Mouse (Mus musculus) intestine, embryonic 15.5 days (tissue): ENCODE measurements around the gene Il16. TPM values are rescaled to one million over a fixed set of nuclear protein-coding genes. Genes with fewer than 3 reads are reported as not detected.
A peak's percentile ranks its signal among the peaks of the same experiment; 100 is the strongest.

Source experiments
- ATAC-seq: fragments of 200-750 bp; cut with Nextera tagmentation; 2 replicates; pipeline ENCODE4 v1.8.0; 2017; ENCODE audit warnings: moderate TSS enrichment, moderate library complexity
- H3K27ac ChIP-seq: fragments of 300-500 bp; sonication (generic); 2 replicates; pipeline ENCODE4 v1.5.1; 2015; ENCODE audit warnings: mild to moderate bottlenecking, inconsistent platforms
- H3K27me3 ChIP-seq: fragments of 300-500 bp; sonication (generic); replicated peaks from 2 replicates; pipeline ENCODE4 v1.6.1; 2015; ENCODE audit warnings: inconsistent platforms
- H3K36me3 ChIP-seq: fragments of 300-500 bp; sonication (generic); 2 replicates; pipeline ENCODE4 v1.6.1; 2015; ENCODE audit warnings: inconsistent platforms
- H3K4me1 ChIP-seq: fragments of 300-500 bp; sonication (generic); replicated peaks from 2 replicates; pipeline ENCODE4 v1.6.1; 2015; ENCODE audit warnings: inconsistent platforms
- H3K4me2 ChIP-seq: fragments of 300-500 bp; sonication (generic); replicated peaks from 2 replicates; pipeline ENCODE4 v1.6.1; 2015; ENCODE audit warnings: mild to moderate bottlenecking, inconsistent platforms
- H3K4me3 ChIP-seq: fragments of 300-500 bp; sonication (generic); replicated peaks from 2 replicates; pipeline ENCODE4 v1.5.1; 2015; ENCODE audit warnings: inconsistent platforms
- H3K9ac ChIP-seq: fragments of 300-500 bp; sonication (generic); 2 replicates; pipeline ENCODE4 v1.6.1; 2015; ENCODE audit warnings: inconsistent platforms
- H3K9me3 ChIP-seq: fragments of 300-500 bp; sonication (generic); 2 replicates; pipeline ENCODE4 v1.6.1; 2016; ENCODE audit warnings: inconsistent platforms
- WGBS: fragments of 180-500 bp; shearing (Covaris S2); methylation state at CpG from one replicate; pipeline ENCODE4 v1.1.7; 2015; 5-methylcytosine and 5-hydroxymethylcytosine counted together
- polyA plus RNA-seq: library from polyadenylated mRNA; unstranded; fragments of >200 nt; fragmentation: Nextera tagmentation; extraction: Ambion mirVana; gene quantifications from 2 replicates; pipeline ENCODE4 v1.2.1, GENCODE M21; 2015

The Il16 gene
- polyA plus RNA-seq, 1 experiment from 2014 or later, result 4.5 TPM

DNA sequence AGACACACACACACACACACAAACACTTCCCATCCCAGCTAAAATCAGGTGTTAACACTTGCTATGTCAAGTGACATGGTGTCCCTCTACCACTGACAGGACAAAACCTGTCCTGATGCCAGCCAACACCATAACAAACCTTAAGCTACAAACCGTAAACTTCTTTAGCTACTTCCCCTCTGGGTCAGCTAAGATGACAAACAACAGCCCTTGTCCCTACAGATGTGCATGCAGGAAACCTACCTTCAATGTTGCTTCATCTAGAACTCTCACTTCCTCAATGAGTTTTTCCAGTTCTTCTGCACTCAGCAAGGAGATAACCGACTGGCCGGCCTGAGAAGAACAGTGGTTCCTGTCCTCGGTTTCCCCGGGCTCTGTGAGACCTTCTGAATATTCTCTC is 94.9 kb downstream of the Il16 start:
- Histone ChIP-seq H3K27ac (no peak overlapping the region), H3K36me3 (no peaks in the 10 kb centered on the region), H3K9me3 (no peaks in the 10 kb centered on the region), H3K27me3 (no peaks in the 10 kb centered on the region), H3K4me2 (no peak overlapping the region), H3K9ac (no peak overlapping the region), H3K4me3 (no peak overlapping the region), H3K4me1 (peaks cover 3% of the 10 kb centered on the region; the same call in 1 of the 2 replicates)
- 84% methylated on average over 5 of the region's 5 CpGs for WGBS
- ATAC-seq, result no peak

DNA sequence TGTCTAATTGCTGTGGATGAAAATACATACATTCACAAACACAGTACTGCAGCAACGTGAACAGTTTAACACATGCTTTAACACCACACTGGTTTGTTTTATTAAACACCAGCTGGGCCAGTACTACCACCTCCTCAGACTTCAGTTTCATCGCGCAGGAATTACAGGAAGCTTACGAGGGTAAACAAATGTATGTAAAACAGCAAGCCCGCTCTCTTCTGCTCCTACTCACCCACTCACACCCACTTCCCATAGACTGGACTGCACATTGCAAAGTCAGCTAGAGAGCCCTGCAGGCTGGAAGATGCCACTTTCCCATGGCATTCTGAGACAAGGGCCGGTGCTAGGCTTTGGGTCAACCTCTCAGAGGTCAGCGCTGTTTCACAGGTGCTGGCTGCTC is 96.7 kb downstream of the Il16 start:
- WGBS, result 51% methylated on average over 7 of the region's 7 CpGs
- ATAC-seq, result no peak
- Histone ChIP-seq H3K36me3 (no peaks in the 10 kb centered on the region), H3K4me2 (no peak overlapping the region), H3K4me3 (no peak overlapping the region), H3K27ac (no peak overlapping the region), H3K27me3 (no peaks in the 10 kb centered on the region), H3K9me3 (no peaks in the 10 kb centered on the region), H3K4me1 (peaks cover 3% of the 10 kb centered on the region; the same call in 1 of the 2 replicates), H3K9ac (no peak overlapping the region)

DNA sequence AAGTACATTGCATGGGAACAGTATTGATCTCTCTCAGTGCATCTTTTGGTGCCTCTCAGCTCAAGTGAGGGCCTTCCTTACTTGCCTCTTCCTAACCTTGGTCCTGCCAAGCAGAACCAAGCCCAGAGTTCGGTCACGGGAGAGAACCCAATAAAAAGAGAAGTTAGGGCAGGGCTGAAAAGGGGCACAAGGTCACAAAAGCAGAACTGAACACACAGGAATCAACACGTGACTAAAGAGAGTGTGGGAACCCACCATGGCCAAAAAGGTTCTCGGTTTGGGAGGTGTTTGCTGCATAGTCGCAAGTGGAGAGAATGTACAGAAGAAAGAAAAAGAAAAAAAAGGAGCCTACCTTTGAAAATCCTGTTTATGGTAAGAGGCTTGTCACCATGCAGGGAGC is 100.0 kb downstream of the Il16 start:
- Histone ChIP-seq H3K4me3 (no peak overlapping the region), H3K27ac (no peak overlapping the region), H3K36me3 (no peaks in the 10 kb centered on the region; the same call in 1 of the 2 replicates), H3K4me1 (peaks cover 3% of the 10 kb centered on the region; the same call in 1 of the 2 replicates), H3K4me2 (no peak overlapping the region), H3K27me3 (no peaks in the 10 kb centered on the region), H3K9me3 (no peaks in the 10 kb centered on the region), H3K9ac (no peak overlapping the region)
- 73% methylated on average over 5 of the region's 5 CpGs for WGBS
- no peak for ATAC-seq

DNA sequence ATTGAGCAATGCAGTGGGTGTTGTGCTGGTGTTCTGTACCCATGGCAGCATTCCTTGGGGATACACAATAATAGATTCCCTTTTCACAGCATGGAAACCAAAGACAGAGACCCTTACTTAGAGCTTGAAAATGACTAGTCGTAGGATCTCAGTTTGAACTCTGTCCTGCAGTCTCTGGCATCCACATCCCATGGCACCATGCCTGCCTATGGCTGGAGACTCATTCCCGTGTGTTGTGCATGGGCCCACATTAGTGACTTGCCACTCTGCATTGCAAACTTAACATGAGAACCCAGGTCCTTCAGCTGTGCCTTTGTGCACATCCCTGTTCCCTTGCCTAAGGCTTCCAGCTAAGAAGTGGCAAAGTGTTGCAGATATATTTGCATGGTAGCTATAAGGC is 100.8 kb downstream of the Il16 start:
- Histone ChIP-seq H3K4me2 (no peak overlapping the region), H3K4me3 (no peak overlapping the region), H3K27ac (no peak overlapping the region), H3K4me1 (peaks cover 3% of the 10 kb centered on the region; the same call in 1 of the 2 replicates), H3K9me3 (no peaks in the 10 kb centered on the region), H3K9ac (no peak overlapping the region), H3K27me3 (no peaks in the 10 kb centered on the region), H3K36me3 (no peaks in the 10 kb centered on the region; the same call in 1 of the 2 replicates)
- ATAC-seq, result no peak
- WGBS, result 89% methylated on average over 2 of the region's 2 CpGs

DNA sequence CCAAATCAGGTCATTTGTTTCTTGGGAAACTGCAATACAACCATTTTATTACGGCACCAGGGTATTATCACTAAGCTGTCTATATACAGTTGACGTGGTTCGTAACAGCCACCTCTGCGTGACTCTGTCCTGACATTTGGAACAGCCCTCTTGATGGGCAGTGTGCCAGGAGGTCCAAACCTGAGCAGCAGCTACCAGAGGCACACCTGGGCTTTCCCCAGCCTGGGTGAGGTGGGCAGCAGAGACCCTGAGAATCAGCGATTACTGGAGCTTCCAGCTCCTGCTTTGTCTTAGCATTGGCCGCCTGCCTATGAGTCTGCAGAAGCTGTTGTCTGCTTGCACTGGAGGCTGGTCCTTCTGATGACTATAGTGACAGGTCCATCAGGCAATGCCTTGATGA is 101.9 kb downstream of the Il16 start:
- Histone ChIP-seq H3K27ac (no peak overlapping the region), H3K27me3 (no peaks in the 10 kb centered on the region), H3K36me3 (no peaks in the 10 kb centered on the region; the same call in 1 of the 2 replicates), H3K9me3 (no peaks in the 10 kb centered on the region), H3K4me2 (no peak overlapping the region), H3K9ac (no peak overlapping the region), H3K4me3 (no peak overlapping the region), H3K4me1 (peaks cover 2% of the 10 kb centered on the region; the same call in 1 of the 2 replicates)
- WGBS, result 75% methylated on average over 6 of the region's 6 CpGs
- no peak for ATAC-seq

DNA sequence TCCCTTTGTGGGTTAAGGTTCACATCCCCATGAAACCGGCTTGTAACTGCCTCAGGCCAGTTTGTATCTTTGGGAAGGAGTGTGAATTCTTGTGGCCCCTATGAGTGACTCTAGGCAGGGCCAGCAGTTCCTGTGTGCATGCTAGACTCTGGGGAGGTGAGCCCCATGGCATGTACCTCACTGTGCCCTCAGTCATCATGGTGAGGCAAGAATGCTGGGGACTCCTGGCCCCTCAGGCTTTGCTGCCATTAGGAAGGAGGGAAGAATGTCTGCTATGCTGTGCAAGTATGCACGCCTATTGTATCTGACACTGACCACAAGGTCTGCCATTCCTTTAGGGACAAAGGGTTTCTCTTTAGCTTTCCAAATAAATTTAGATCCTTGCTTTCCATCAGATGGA is 104.4 kb downstream of the Il16 start:
- Histone ChIP-seq H3K36me3 (peaks cover 4% of the 10 kb centered on the region), H3K27me3 (no peaks in the 10 kb centered on the region)
- ATAC-seq, result no peak

DNA sequence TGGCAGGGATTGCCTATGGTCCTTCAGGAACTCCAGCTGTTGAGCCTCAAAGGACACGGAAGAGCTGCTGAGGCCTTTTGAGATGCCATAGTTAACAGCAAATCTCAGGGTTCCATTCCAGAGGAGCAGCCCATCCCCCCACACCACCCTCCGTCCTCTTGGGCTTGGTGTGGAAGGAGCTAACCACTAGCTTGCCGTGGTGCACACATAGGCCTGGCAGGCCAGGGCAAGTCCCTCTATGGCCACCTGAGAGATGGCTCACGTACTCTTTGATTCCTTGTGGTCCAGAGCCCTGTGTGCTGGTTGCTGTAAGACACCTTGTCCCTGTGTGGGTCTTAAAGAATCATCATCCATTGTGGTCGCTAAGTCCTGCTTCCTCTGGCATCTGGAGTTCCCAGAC is 104.9 kb downstream of the Il16 start:
- 92% methylated on average over 5 of the region's 5 CpGs for WGBS
- Histone ChIP-seq H3K27me3 (no peaks in the 10 kb centered on the region), H3K9me3 (no peaks in the 10 kb centered on the region), H3K9ac (no peak overlapping the region), H3K4me3 (no peak overlapping the region), H3K4me1 (peaks cover 3% of the 10 kb centered on the region; the same call in 1 of the 2 replicates), H3K4me2 (no peak overlapping the region), H3K36me3 (peaks cover 4% of the 10 kb centered on the region), H3K27ac (no peak overlapping the region)
- ATAC-seq, result no peak

More for the DNA sequence above, 104.4 kb downstream of the Il16 start:
- Histone ChIP-seq H3K4me1 (peaks cover 3% of the 10 kb centered on the region; the same call in 1 of the 2 replicates), H3K9me3 (no peaks in the 10 kb centered on the region), H3K4me3 (no peak overlapping the region), H3K27ac (no peak overlapping the region), H3K9ac (no peak overlapping the region), H3K4me2 (no peak overlapping the region)
- 69% methylated on average over 2 of the region's 2 CpGs for WGBS

DNA sequence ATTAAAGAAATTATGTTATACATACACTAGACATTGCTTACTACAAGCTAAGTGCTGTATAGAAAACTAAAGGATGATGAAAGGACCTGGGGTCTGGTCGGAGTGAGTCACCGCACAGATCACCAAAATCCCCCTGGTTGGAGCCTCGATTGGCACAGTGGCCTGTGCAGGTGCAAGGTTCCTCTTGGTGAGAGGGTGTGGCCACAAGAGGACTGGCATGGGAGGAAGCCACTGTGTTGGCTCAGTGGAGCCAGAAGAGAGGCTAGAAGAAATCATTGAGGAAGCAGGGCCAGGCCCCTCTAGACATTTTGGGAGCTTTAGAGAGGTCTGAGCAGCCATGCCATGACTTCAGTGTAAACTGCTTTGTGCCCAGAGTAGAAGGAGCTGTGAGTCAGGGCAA is 106.4 kb downstream of the Il16 start:
- Histone ChIP-seq H3K4me2 (no peak overlapping the region), H3K27ac (no peak overlapping the region), H3K36me3 (peaks cover 8% of the 10 kb centered on the region), H3K27me3 (no peaks in the 10 kb centered on the region), H3K9me3 (no peaks in the 10 kb centered on the region), H3K9ac (no peak overlapping the region), H3K4me1 (peaks cover 3% of the 10 kb centered on the region; the same call in 1 of the 2 replicates), H3K4me3 (no peak overlapping the region)
- 70% methylated on average over 3 of the region's 3 CpGs for WGBS
- ATAC-seq, result no peak

DNA sequence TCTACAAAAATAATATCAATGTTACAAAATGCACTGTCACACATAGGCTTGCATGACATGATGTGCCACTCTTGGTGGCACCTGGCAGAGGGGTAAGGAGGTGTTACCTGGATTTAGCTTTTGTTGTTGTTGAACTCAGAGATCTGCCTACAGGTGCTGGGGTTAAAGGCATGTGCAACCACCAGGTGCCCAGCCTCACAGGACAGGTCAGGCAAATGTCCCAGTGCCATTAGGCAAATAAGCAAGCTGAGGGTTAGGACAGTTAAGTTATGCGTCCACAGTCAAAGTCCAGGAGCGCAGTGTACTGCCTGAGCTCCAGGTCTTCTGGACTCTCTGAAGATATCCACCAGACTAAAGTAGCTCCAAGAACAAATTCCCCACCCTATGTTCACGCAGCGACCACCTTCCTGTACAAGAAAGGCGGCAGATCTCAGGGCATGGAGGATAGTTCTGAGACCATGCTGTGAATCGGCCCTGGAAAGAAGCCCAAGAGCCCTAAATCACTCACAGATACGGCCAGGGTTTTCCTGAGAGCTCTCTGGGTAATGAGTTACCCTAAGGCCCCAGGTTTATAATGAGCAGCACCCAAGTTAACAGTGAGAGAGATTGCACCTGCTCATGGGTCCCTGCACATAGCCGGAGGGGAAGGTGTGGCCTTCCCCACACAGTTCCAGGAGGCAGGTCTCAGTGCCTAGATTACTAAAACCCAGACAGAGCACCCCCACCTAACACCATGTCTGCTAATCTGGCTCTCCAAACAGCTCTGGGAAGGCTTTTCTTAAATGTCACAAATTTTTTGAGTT is 107.5 kb downstream of the Il16 start:
- peaks cover 8% of the 10 kb centered on the region for H3K36me3 ChIP-seq
- peak; percentile 92 for ATAC-seq

DNA sequence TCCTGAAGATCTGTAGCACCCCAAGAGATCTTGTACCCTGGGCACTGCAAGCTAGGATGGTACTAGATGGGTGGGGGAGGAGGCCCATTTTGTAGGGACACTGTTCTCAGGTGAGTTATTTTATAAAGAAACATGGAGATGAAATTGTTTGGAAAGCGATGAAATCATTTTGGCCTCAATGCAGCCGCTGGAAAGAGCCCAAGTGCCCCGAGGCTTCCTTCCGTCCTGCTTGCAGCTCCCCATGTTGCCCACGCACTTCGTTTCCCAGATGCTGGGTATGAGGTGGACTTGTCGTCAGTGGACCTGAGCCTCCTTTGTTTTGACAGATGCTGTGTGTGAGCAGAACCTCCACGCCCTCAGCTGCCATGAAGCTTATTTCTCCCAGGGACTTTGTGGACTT is 109.1 kb downstream of the Il16 start:
- Histone ChIP-seq H3K27me3 (no peaks in the 10 kb centered on the region), H3K9ac (no peak overlapping the region), H3K27ac (no peak overlapping the region), H3K4me2 (no peak overlapping the region), H3K4me1 (peaks cover 15% of the 10 kb centered on the region), H3K36me3 (peaks cover 8% of the 10 kb centered on the region), H3K9me3 (no peaks in the 10 kb centered on the region), H3K4me3 (no peak overlapping the region)
- WGBS, result 93% methylated on average over 8 of the region's 8 CpGs
- no peak for ATAC-seq

More for the DNA sequence above, 107.5 kb downstream of the Il16 start:
- Histone ChIP-seq H3K27ac (0 out of 2 replicates have a peak overlapping the region, but pooled peaks have one; percentile 51), H3K4me2 (0 out of 2 replicates have a peak overlapping the region, but pooled peaks have one; percentile 12), H3K4me3 (no peak overlapping the region), H3K4me1 (peaks cover 10% of the 10 kb centered on the region), H3K9ac (no peak overlapping the region), H3K27me3 (no peaks in the 10 kb centered on the region), H3K9me3 (no peaks in the 10 kb centered on the region)
- 74% methylated on average over 8 of the region's 8 CpGs for WGBS

DNA sequence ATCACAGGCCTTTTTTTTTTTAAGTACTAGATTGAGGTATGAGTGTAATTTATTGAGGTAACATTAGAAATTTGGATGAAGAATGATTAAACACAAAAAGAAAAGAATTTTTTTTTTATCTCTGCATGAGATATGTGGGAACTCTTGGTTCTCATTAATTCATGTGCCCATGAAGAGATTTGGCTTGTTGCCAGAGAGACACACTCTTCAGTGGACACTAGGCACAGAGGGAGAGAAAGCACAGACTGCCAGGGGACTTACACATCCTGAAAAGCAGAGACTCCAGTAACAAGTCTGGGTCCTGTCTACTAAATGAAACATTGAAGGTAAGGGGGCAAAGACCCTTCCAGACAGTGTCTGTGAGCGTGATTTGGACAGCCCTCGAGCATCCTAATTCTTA is 109.8 kb downstream of the Il16 start:
- Histone ChIP-seq H3K4me3 (no peak overlapping the region), H3K27me3 (no peaks in the 10 kb centered on the region), H3K9ac (no peak overlapping the region), H3K4me2 (no peak overlapping the region), H3K9me3 (no peaks in the 10 kb centered on the region), H3K36me3 (peaks cover 8% of the 10 kb centered on the region), H3K4me1 (peaks cover 17% of the 10 kb centered on the region), H3K27ac (no peak overlapping the region)
- WGBS, result 84% methylated on average over 2 of the region's 2 CpGs
- no peak for ATAC-seq

DNA sequence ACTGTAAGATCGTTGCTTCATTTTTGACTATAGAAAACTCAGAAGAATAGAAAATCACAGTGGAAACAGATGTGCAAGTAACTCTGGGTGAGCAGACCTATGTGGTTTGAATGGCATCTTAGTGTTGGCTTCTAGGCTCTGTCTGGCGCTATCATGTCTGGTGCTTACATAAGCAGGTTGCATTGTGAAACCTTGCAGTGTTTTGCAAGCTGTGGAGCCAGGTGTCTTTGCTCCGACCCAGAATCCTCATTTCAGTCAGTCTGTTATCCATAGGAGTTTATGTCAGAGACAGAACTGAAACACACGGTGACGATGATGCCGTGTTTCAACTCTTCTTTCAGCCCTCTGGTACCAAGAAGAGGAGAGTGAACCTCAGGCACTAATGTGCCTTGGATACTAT is 111.7 kb downstream of the Il16 start:
- no peak overlapping the region for H3K27ac ChIP-seq
- ATAC-seq, result no peak
- peaks cover 18% of the 10 kb centered on the region for H3K4me1 ChIP-seq
- H3K9ac ChIP-seq, result no peak overlapping the region
- H3K27me3 ChIP-seq, result no peaks in the 10 kb centered on the region
- H3K36me3 ChIP-seq, result peaks cover 8% of the 10 kb centered on the region; the same call in 1 of the 2 replicates
- peak overlapping the region; percentile 70; the same call in 1 of the 2 replicates for H3K4me2 ChIP-seq
- no peak overlapping the region for H3K4me3 ChIP-seq
- 81% methylated on average over 6 of the region's 6 CpGs for WGBS
- no peaks in the 10 kb centered on the region for H3K9me3 ChIP-seq
